Mouse (Mus musculus) liver, postnatal 0 days (tissue): ENCODE measurements around the gene Zfp592. TPM values are rescaled to one million over a fixed set of nuclear protein-coding genes. Genes with fewer than 3 reads are reported as not detected.
A peak's percentile ranks its signal among the peaks of the same experiment; 100 is the strongest.

ENCODE experiments used
- ATAC-seq: fragments of 200-750 bp; cut with Nextera tagmentation; 2 replicates; pipeline ENCODE4 v1.8.0; 2017; ENCODE audit warnings: mild to moderate bottlenecking, moderate library complexity
- DNase-seq: peaks from one replicate; pipeline ENCODE4 v3.0.0-alpha.2; 2016
- H3K27ac ChIP-seq: fragments of 300-500 bp; sonication (generic); 2 replicates; pipeline ENCODE4 v1.5.1; 2014; ENCODE audit warnings: antibody characterized with exemption, moderate library complexity, mild to moderate bottlenecking, low read depth
- H3K27me3 ChIP-seq: fragments of 300-500 bp; sonication (generic); 2 replicates; pipeline ENCODE4 v1.6.1; 2014; ENCODE audit warnings: low read length, control low read depth, mixed read lengths; ENCODE audit not compliant: insufficient read depth
- H3K36me3 ChIP-seq: fragments of 300-500 bp; sonication (generic); replicated peaks from 2 replicates; pipeline ENCODE4 v1.6.1; 2014; ENCODE audit warnings: mild to moderate bottlenecking, control low read depth, low read length, moderate library complexity, mixed read lengths; ENCODE audit not compliant: insufficient read depth
- H3K4me1 ChIP-seq: fragments of 300-500 bp; sonication (generic); 2 replicates; pipeline ENCODE4 v1.6.1; 2014; ENCODE audit warnings: antibody characterized with exemption, mild to moderate bottlenecking, control low read depth; ENCODE audit not compliant: insufficient read depth
- H3K4me2 ChIP-seq: fragments of 300-500 bp; sonication (generic); 2 replicates; pipeline ENCODE4 v1.6.1; 2014; ENCODE audit warnings: low read depth, mild to moderate bottlenecking, low read length, moderate library complexity, mixed read lengths
- H3K4me3 ChIP-seq: fragments of 300-500 bp; sonication (generic); 2 replicates; pipeline ENCODE4 v1.5.1; 2014; ENCODE audit warnings: low read depth, low read length
- H3K9ac ChIP-seq: fragments of 300-500 bp; sonication (generic); replicated peaks from 2 replicates; pipeline ENCODE4 v1.6.1; 2014; ENCODE audit warnings: mild to moderate bottlenecking, moderate library complexity
- H3K9me3 ChIP-seq: fragments of 300-500 bp; sonication (generic); 2 replicates; pipeline ENCODE4 v1.6.1; 2016; ENCODE audit warnings: mild to moderate bottlenecking, control low read depth, low read length, mixed read lengths
- CTCF ChIP-seq: sonication (generic); IDR thresholded peaks from 2 replicates; pipeline ENCODE4 v1.5.1; 2016; ENCODE audit warnings: antibody characterized with exemption, low read depth
- EP300 ChIP-seq: IDR thresholded peaks from 2 replicates; pipeline ENCODE4 v1.6.1; 2016; ENCODE audit warnings: antibody characterized with exemption, low read depth, mild to moderate bottlenecking
- WGBS: fragments of 180-500 bp; shearing (Covaris S2); extraction: QIAGEN DNeasy Blood & Tissue Kit; methylation state at CpG from one replicate; pipeline ENCODE4 v1.1.7; 2014; ENCODE audit not compliant: insufficient replicate concordance; 5-methylcytosine and 5-hydroxymethylcytosine counted together
- polyA plus RNA-seq: library from polyadenylated mRNA; unstranded; fragments of >200 nt; fragmentation: Nextera tagmentation; extraction: Ambion mirVana; gene quantifications from 2 replicates; pipeline ENCODE4 v1.2.1, GENCODE M21; 2015

Zfp592 gene
- polyA plus RNA-seq, 1 experiment from 2014 or later = 4.3 TPM

GRCm38 (mm10) chr7:80980566-80980965, 12.9 kb upstream of the Zfp592 start:
- Histone ChIP-seq H3K4me3 (no peak overlapping the region), H3K36me3 (no peaks in the 10 kb centered on the region), H3K27me3 (no peaks in the 10 kb centered on the region), H3K9me3 (no peaks in the 10 kb centered on the region), H3K4me1 (no peaks in the 10 kb centered on the region), H3K4me2 (no peak overlapping the region), H3K27ac (no peak overlapping the region), H3K9ac (no peak overlapping the region)
- TF ChIP-seq EP300 = no peak
- no peak for TF ChIP-seq CTCF
- ATAC-seq = no peak
- WGBS = 89% methylated on average over 11 of the region's 11 CpGs
- no peak for DNase-seq

GRCm38 (mm10) chr7:80986458-80987187, 6.9 kb upstream of the Zfp592 start:
- Histone ChIP-seq H3K4me3 (no peak overlapping the region), H3K9me3 (no peaks in the 10 kb centered on the region), H3K27ac (peak overlapping the region; percentile 5; the same call in 1 of the 2 replicates), H3K27me3 (no peaks in the 10 kb centered on the region), H3K9ac (no peak overlapping the region), H3K4me2 (peak overlapping the region; percentile 30), H3K4me1 (peaks cover 30% of the 10 kb centered on the region), H3K36me3 (no peaks in the 10 kb centered on the region)
- no peak for TF ChIP-seq EP300
- TF ChIP-seq CTCF = no peak
- 33% methylated on average over 6 of the region's 6 CpGs for WGBS
- no peak for DNase-seq
- ATAC-seq = peak; percentile 40; the same call in 1 of the 2 replicates

GRCm38 (mm10) chr7:80987805-80988625, 5.5 kb upstream of the Zfp592 start:
- no peaks in the 10 kb centered on the region for H3K9me3 ChIP-seq
- H3K27me3 ChIP-seq = no peaks in the 10 kb centered on the region
- H3K4me3 ChIP-seq = no peak overlapping the region
- DNase-seq (no peak), ATAC-seq (no peak)
- TF ChIP-seq EP300 = peak; percentile 30; the same call in 1 of the 2 replicates
- TF ChIP-seq CTCF = no peak
- peak overlapping the region; percentile 24; the same call in 1 of the 2 replicates for H3K27ac ChIP-seq
- no peak overlapping the region for H3K4me2 ChIP-seq
- no peak overlapping the region for H3K9ac ChIP-seq
- WGBS = 34% methylated on average over 4 of the region's 4 CpGs
- H3K36me3 ChIP-seq = no peaks in the 10 kb centered on the region
- peaks cover 38% of the 10 kb centered on the region for H3K4me1 ChIP-seq

- 59% methylated on average over 6 of the region's 6 CpGs for WGBS
- Histone ChIP-seq H3K9me3 (no peaks in the 10 kb centered on the region), H3K36me3 (no peaks in the 10 kb centered on the region), H3K27me3 (no peaks in the 10 kb centered on the region), H3K4me2 (no peak overlapping the region), H3K9ac (no peak overlapping the region), H3K4me3 (no peak overlapping the region), H3K4me1 (peaks cover 40% of the 10 kb centered on the region), H3K27ac (no peak overlapping the region)
- ATAC-seq (no peak), DNase-seq (no peak)
- TF ChIP-seq CTCF = no peak
- no peak for TF ChIP-seq EP300
These were observed 3.2 kb upstream of the Zfp592 start for GRCm38 (mm10) chr7:80990276-80990675.

- H3K9ac ChIP-seq = no peak overlapping the region
- TF ChIP-seq CTCF (no peak), EP300 (no peak)
- H3K36me3 ChIP-seq = no peaks in the 10 kb centered on the region
- peaks cover 47% of the 10 kb centered on the region for H3K4me1 ChIP-seq
- no peak overlapping the region for H3K4me3 ChIP-seq
- H3K27ac ChIP-seq = no peak overlapping the region
- peak overlapping the region; percentile 94 for H3K4me2 ChIP-seq
- WGBS = 89% methylated on average over 5 of the region's 5 CpGs
- DNase-seq (no peak), ATAC-seq (no peak)
- no peaks in the 10 kb centered on the region for H3K27me3 ChIP-seq
- no peaks in the 10 kb centered on the region for H3K9me3 ChIP-seq
These were observed 1.9 kb upstream of the Zfp592 start for GRCm38 (mm10) chr7:80991589-80991988.

GRCm38 (mm10) chr7:80992063-80992462, 1.4 kb upstream of the Zfp592 start:
- Histone ChIP-seq H3K4me1 (peaks cover 45% of the 10 kb centered on the region), H3K27me3 (no peaks in the 10 kb centered on the region), H3K9ac (peak overlapping the region; percentile 89), H3K36me3 (no peaks in the 10 kb centered on the region), H3K4me2 (peak overlapping the region; percentile 94), H3K9me3 (no peaks in the 10 kb centered on the region), H3K27ac (peak overlapping the region; percentile 95), H3K4me3 (peak overlapping the region; percentile 92)
- no peak for TF ChIP-seq EP300
- TF ChIP-seq CTCF = no peak
- WGBS = 60% methylated on average over 6 of the region's 6 CpGs
- ATAC-seq (no peak), DNase-seq (no peak)
